Mouse (Mus musculus) thymus, adult 2 months (tissue): ENCODE data around the gene Bak1. TPM values are rescaled to one million over a fixed set of nuclear protein-coding genes. Genes with fewer than 3 reads are reported as not detected.

ENCODE experiments used
- DNase-seq: peaks from one replicate; pipeline ENCODE4 v3.0.0; 2021
- H3K27ac ChIP-seq: fragments of 200-500 bp; 2 replicates; pipeline ENCODE4 v1.5.1; 2012; ENCODE audit warnings: low read length, control low read depth; ENCODE audit not compliant: control insufficient read depth, insufficient read depth
- H3K27me3 ChIP-seq: fragments of 200-500 bp; 2 replicates; pipeline ENCODE4 v1.6.1; 2012; ENCODE audit warnings: mild to moderate bottlenecking, low read length, moderate library complexity, mixed read lengths; ENCODE audit not compliant: control insufficient read depth, insufficient read depth
- H3K36me3 ChIP-seq: fragments of 200-500 bp; 2 replicates; pipeline ENCODE4 v1.6.1; 2012; ENCODE audit warnings: mild to moderate bottlenecking, low read length, moderate library complexity; ENCODE audit not compliant: control insufficient read depth, insufficient read depth
- H3K4me1 ChIP-seq: fragments of 200-500 bp; replicated peaks from 2 replicates; pipeline ENCODE4 v1.6.1; 2012; ENCODE audit warnings: low read length; ENCODE audit not compliant: control insufficient read depth, insufficient read depth
- H3K4me3 ChIP-seq: fragments of 200-500 bp; 2 replicates; pipeline ENCODE4 v1.5.1; 2012; ENCODE audit warnings: mild to moderate bottlenecking, low read length, control low read depth, moderate library complexity; ENCODE audit not compliant: control insufficient read depth, insufficient read depth
- CTCF ChIP-seq: fragments of 200-500 bp; IDR thresholded peaks from 2 replicates; pipeline ENCODE4 v1.5.1; 2012; ENCODE audit warnings: mild to moderate bottlenecking, control low read depth, low read length, moderate library complexity, borderline replicate concordance; ENCODE audit not compliant: control insufficient read depth, poor library complexity, insufficient read depth; ENCODE audit errors: extremely low read depth
- POLR2A ChIP-seq: fragments of 200-500 bp; IDR thresholded peaks from 2 replicates; pipeline ENCODE4 v1.6.1; 2012; ENCODE audit warnings: mild to moderate bottlenecking, low read length, control low read depth, moderate library complexity; ENCODE audit not compliant: control insufficient read depth, poor library complexity, insufficient read depth; ENCODE audit errors: extremely low read depth
- WGBS: fragments of 180-500 bp; shearing (Covaris S2); methylation state at CpG from one replicate; pipeline ENCODE4 v1.1.7; 2018; 5-methylcytosine and 5-hydroxymethylcytosine counted together
- polyA plus RNA-seq: library from polyadenylated mRNA; depleted of rRNA; stranded (reverse); fragments of >200 nt; gene quantifications from 2 replicates; pipeline ENCODE4 v1.2.3, GENCODE M21; 2012

Gene Bak1
- polyA plus RNA-seq, 1 experiment, result 118 TPM

DNA sequence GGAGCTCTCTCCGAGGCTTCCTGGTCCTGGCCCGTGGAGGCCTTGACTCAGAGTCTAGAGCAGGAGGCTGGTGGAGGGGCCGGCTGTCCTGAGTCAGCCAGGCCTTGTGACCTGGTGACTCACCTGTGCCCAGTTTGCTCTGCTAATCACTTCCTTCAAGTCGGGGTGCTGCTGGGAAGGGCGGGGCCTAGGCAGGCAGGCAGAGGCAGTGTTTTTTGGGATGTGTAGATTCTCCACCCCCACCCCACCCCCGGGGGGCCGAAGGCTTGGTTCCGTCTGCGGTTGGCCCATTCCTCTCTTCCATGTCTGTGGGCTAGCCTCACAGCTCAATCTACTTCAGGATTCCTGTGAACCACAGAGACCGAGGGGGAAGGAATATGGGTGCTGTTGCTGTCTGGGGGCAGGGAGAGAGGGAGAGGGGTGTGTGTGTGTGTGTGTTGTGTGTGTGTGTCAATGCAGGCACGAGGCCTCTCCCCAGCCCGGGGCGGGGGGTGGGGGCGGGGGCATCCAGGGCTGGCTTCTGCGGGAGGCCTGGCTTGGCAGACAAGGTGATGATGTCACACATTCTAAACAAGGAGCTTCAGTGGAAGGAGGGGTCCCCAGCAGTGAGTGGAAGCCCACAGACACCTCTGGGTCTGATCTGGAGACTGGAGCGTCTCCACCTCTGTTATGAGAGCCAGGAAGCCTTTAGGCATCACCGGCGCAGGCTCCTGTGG lies 9.7 kb upstream of the Bak1 start:
- H3K36me3 ChIP-seq, result no peaks in the 10 kb centered on the region
- no peaks in the 10 kb centered on the region for H3K27me3 ChIP-seq
- peaks cover 39% of the 10 kb centered on the region for H3K4me1 ChIP-seq
- no peak for TF ChIP-seq CTCF
- TF ChIP-seq POLR2A, result no peak
- WGBS, result 84% methylated on average over 18 of the region's 18 CpGs
- no peak overlapping the region for H3K27ac ChIP-seq
- H3K4me3 ChIP-seq, result no peak overlapping the region
- DNase-seq, result no peak

DNA sequence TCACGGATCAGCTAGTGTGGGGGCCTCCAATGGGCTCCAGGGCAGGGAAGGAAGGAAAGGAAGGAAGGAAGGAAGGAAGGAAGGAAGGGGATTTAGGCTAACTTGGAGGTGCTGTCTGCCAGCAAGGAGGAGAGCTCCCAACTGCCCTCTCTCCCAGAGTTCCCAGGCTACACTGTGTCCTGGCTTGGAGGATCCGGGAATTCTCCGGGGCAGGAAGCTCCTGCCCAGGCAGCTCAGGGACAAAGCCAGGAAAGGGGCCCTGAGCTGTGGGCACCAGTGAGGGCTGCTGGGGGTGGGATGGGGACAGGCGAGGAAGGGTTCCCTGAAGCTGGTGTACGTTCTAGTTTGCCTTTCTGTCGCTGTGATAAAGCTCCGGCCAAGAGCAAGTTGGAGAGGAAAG lies 7.7 kb upstream of the Bak1 start:
- peaks cover 23% of the 10 kb centered on the region for H3K4me1 ChIP-seq
- 89% methylated on average over 7 of the region's 7 CpGs for WGBS
- H3K36me3 ChIP-seq, result no peaks in the 10 kb centered on the region
- no peaks in the 10 kb centered on the region for H3K27me3 ChIP-seq
- no peak for DNase-seq
- no peak overlapping the region for H3K4me3 ChIP-seq
- TF ChIP-seq POLR2A, result no peak
- no peak for TF ChIP-seq CTCF
- no peak overlapping the region for H3K27ac ChIP-seq

DNA sequence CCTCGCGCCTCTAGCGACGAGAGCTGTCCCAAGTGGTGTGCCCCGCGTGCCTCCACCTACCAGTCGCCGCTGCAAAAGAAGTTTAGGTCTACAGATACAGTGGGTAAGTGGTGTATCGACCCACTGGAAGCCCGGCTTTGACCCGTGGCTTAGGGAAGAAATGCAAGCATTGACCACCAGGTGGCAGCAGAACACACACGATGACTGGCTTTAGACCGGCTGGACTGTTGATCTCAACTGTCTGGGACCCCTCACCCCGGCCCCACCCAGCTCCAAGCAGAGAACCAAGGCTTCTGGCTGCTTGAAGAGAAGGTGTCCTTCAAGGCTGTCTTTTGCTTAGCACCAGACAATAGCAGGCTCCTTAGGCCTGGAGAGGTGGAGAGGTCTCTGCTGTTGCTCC lies 4.1 kb upstream of the Bak1 start:
- TF ChIP-seq POLR2A, result no peak
- TF ChIP-seq CTCF, result peak; percentile 88
- H3K36me3 ChIP-seq, result no peaks in the 10 kb centered on the region
- H3K27ac ChIP-seq, result no peak overlapping the region
- 1% methylated on average over 14 of the region's 14 CpGs for WGBS
- peak; percentile 73 for DNase-seq
- H3K27me3 ChIP-seq, result no peaks in the 10 kb centered on the region
- H3K4me1 ChIP-seq, result peaks cover 4% of the 10 kb centered on the region
- no peak overlapping the region for H3K4me3 ChIP-seq

GRCm38 (mm10) chr17:27032328-27032727 lies 3.5 kb upstream of the Bak1 start:
- Histone ChIP-seq H3K27me3 (no peaks in the 10 kb centered on the region), H3K27ac (no peak overlapping the region), H3K4me1 (peaks cover 4% of the 10 kb centered on the region), H3K4me3 (no peak overlapping the region), H3K36me3 (no peaks in the 10 kb centered on the region)
- TF ChIP-seq CTCF (no peak), POLR2A (no peak)
- WGBS, result 73% methylated on average over 7 of the region's 7 CpGs
- DNase-seq, result no peak

DNA sequence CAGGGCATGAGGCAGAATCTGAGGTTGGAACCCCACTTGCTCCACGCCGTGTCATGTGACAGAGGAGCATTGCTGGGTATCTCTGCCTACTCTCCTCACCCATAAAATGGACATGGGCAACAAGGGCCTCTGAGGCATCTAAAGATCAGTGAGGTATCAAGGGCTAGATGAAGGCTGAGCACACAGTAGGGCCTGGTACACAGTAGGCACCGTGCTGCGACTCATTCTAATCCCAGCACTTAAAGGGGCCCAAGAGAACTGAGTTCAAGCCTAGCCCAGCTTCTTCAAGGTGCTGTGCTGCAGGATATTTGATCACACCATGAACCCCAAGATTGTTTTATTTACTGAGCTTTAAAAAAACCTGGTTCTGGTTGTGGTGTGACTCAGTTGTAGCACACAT lies 2.1 kb upstream of the Bak1 start:
- Histone ChIP-seq H3K27ac (no peak overlapping the region), H3K4me1 (peaks cover 13% of the 10 kb centered on the region), H3K27me3 (no peaks in the 10 kb centered on the region), H3K36me3 (no peaks in the 10 kb centered on the region), H3K4me3 (no peak overlapping the region)
- 94% methylated on average over 4 of the region's 4 CpGs for whole genome bisulfite sequencing
- no peak for TF ChIP-seq CTCF
- TF ChIP-seq POLR2A, result no peak
- DNase-seq, result no peak

DNA sequence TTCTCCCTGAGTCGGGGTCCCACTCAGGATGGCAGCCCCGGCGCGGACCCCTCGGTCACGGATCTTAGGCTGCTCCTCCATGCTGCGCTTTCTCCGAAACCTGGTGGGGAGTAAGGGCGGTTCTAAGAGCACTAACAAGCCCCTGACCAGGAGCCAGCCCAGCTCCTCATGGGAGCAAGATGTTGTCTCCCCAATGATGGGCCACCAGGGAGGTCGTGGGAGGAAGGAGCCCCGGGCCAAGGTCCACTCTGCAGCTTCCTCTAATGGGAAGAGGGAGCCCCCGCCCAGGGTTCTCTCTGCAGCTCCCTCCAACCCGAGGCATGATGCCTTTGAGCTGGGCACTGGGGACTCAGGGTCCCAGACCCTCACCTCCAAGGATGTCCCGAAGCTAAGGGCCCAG lies 622 bp upstream of the Bak1 start:
- H3K36me3 ChIP-seq, result peaks cover 7% of the 10 kb centered on the region
- H3K27me3 ChIP-seq, result no peaks in the 10 kb centered on the region
- peaks cover 14% of the 10 kb centered on the region for H3K4me1 ChIP-seq
- WGBS, result 96% methylated on average over 14 of the region's 14 CpGs
- no peak for TF ChIP-seq CTCF
- no peak for TF ChIP-seq POLR2A
- H3K4me3 ChIP-seq, result no peak overlapping the region
- DNase-seq, result no peak
- no peak overlapping the region for H3K27ac ChIP-seq

DNA sequence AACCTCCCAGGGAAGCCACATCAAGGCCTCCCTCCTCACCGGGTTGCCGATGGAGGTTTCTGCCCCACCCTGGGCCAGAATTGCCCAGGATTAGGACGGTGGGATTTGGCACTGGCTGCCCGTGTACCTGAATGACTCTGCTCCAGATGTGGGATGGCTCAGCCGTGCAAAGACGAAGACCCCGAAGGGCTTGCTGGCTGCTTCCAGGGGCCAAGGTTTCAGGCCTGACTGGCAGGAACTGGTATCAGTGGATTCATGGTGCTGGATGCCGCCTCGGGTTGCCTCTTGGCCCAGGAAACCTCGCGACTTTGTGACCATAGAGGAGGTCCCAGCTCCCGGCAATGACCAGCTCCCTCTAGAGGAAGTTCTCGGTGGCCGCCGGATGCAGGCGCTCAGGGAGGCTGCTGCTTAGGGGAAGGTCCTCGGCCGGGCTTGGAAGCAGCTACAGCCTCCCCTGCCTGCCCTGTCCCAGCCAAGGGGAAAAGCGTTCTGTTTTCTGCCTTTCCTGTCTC lies 469 bp downstream of the Bak1 start:
- Histone ChIP-seq H3K4me1 (peaks cover 18% of the 10 kb centered on the region), H3K4me3 (peak overlapping the region; percentile 91), H3K27me3 (no peaks in the 10 kb centered on the region), H3K27ac (peak overlapping the region; percentile 62), H3K36me3 (peaks cover 11% of the 10 kb centered on the region)
- peak; percentile 90 for DNase-seq
- under 1% methylated on average over 19 of the region's 19 CpGs for WGBS
- TF ChIP-seq CTCF, result peak; percentile 87
- TF ChIP-seq POLR2A, result no peak
